Mouse (Mus musculus) adrenal gland, adult (tissue): ENCODE data around the gene Nudt21.

Experiments used
- DNase-seq, 2 experiments: peaks; one replicate each; pipeline ENCODE4 v3.0.0; 2022 to 2023; ENCODE audit warnings: low spot score in 1 of 2; ENCODE audit not compliant: inconsistent age in 2 of 2

Nudt21 gene

DNA sequence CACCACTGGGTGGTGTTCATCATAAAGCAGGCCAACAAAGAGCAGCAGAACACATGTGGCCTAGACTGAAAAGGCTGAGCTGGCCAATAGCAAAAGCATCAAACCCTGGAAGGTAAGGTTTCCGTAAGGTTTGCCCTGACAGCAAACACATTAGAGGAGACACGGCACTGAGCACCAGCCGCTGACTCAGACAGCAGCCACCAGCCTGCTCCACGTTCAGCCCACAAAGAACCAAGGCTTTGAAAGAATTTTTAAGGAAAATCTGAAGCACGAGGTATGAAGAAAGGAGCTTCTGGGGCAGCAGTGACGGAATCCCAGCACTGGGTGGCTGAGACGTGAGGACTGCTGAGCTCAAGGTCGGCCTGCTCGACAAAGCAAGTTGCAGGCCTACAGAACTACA is 32.7 kb downstream of the Nudt21 start:
- DNase-seq = peak in 1 of 2 experiments; percentile 51

DNA sequence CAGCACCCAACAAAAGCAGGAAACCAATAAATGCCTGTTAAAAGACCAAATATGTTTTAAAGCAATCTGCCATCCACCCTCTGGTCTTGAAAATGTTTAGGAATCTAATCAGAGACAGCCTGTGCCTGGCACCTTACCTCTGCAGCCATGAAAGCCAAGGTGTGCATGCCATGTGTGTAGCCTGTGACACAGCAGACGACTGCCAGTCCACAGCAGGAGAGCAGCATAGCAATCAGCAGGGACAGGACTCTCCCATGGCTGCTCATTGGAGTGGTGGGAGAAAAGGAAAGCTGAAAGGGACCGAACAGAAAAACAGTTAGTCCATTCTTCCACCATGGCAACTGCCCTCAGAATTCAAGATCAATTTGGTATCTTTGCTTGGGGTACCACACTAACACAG is 37.9 kb downstream of the Nudt21 start:
- DNase-seq = no peak

DNA sequence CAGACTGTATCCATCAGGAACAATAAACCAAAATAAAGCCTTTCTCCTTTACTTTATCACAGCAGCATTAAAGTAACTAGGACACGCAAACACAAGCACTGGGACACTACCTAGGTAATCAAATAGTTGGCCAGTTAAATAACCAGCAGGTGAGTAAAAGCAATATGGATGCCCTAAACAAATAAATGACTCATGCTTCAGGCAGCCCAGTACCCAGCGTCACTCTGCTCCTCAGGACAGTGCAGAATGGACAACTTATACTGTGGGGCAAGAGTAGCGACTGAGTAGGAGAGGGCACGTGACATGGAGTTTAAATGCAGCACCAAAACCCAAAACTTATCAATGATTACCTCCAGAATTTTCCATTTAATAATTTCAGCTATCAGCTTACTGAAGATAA is 47.1 kb downstream of the Nudt21 start:
- DNase-seq = no peak

DNA sequence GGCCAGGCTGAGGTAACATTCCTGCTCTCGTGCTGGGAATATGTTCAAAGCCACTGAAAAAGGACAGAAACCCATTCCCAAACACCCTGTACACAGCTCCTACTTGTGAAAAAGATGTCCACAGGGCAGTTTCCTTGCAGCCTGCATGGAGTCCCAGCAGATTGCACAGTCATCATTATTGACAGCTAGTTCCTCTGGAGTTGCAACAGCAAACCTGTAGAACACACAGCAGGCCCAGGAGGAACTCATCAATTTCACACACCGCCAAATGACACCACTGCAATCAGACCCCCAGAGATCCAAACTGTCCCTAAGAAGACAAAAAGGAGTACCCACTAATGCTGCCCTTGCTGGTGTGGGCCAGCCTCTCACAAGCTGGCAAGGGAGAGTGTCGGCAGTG is 52.1 kb downstream of the Nudt21 start:
- DNase-seq = no peak

DNA sequence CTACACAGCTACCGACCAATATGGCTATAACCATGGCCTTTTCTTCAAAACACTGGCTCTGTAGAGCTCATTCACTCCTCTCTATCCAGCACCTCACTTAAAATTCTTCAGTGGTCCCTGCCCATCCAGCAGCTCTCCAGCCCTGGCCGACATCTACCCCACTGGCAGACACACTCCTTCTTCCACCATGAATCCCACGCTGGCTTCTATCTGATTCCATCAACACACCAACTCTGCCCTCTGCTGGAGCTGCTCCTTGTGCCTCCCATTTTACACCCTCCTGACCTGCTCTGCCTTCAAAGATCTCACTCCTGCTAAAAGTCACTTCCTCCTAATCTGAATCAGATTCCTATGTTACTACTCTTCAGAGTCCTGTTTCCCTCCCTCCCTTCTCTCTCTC is 53.0 kb downstream of the Nudt21 start:
- no peak for DNase-seq

DNA sequence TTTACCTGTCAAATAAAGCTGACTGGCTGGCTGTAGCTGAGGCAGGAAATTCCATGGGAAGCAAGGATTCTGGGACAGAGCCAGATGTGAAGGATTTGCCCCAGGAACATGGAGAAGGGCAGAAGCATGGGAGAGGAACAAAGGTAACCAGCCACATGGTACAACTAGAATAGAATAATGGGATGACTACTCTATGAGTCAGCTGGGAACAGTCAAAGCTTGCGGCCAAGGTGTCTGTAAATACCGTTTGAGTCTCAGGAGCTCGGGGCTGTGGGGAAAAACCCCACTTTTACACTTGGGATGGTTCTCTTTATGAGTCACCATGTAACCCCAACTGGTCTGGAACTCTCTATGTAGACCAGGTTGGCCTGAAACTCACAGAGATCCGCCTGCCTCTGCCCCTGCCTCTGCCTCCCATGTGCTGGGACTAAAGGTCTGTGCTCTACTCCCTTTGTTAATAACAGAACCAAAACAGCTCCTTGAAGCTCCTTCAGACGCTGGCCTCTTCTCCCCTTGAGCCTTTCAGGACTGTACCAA is 55.1 kb downstream of the Nudt21 start:
- no peak for DNase-seq

DNA sequence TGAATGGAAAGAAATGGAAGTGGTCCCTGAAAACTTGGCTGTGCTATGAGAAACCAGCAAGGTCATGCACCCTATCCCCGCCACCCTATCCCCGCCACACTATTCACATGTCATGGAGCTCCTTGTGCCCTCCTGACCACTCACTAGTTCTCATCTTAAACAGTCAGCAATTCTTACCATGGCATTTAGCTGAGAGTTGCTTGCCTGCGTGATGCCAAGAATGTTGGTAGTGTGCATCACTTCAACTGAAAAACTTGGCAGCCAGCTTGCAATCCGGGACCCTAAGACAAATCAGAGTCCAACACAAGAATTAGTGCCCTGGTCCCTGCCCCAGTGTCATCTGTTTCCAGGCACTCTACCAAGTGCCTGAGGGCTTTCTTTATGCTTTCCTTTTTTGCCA is 56.7 kb downstream of the Nudt21 start:
- DNase-seq = no peak

DNA sequence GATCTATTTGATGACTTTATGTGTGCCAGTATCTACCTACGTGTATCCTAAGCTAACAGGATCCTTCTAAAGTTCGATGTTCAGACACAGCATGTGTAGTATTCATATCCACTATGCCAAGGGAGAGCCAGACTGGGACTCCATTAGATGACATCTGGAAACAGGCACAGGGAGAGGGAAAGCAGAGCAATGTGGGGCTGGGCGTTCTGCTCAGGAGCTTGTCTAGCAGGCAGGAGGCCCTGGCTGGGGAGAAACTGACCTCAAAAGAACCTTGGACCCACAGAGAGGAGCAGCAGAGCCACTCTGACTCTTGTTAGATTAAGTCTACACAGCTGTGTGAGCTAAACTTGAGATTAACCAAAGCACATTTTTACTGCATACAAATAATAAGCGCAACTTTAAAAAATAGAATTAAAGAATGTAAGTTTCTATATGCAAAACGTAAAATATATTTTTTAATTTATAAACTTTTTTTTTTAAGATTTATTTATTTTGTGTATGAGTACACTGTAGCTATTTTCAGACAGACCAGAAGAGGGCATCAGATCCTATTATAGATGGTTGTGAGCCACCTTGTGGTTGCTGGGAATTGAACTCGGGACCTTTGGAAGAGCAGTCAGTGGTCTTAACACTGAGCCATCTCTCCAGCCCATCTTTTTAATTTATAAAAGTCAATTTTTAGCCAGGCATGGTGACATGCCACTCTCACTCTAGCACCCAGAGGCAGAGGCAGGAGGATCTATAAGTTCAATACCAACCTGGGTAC is 60.2 kb downstream of the Nudt21 start:
- no peak for DNase-seq

DNA sequence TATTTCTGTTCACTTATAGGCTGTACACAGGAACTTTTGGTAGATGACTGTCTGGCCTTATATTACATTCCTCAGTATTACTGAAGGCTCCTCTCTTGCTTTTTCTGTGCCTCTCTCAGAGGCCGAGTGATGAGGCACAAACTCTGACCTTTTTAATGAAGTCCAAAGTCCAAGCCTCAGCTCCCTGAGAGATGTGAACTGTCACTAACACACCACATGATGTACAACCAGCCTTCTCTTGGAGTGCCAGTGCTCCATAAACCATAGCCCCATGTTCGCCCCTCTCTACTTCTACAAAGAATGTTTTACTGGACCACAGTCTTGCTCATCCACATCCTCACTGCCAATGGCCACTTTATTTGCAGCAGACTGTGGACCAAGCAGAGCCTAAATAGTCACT is 61.5 kb downstream of the Nudt21 start:
- DNase-seq = no peak

DNA sequence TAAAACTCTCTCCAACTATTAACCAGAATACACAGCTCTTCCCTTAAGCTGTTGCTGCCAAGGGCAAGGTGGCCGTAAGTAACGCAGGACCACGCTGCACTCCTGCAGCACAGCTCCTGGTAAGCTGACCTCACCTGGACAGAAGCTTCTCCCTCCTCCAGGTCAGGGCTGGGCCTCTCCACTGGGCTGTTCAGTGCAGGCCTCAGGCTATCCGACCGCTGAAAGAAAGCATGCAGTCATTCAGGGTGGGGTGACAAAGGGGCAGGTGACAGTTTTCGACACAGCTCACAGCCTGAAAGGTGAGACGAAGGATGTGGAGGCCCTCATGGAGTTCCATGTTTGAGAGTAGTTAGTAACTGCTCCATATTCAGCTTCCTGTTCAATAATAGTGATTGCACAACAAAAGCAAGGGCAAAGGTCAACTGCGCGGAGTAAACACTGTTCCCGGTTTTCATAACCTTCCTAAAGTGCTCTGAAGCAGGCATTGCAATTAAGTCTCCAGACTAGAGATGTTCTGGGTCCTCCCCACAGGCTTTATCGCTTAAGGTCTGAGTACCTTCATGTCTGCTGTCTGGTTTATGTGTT is 62.1 kb downstream of the Nudt21 start:
- no peak for DNase-seq

DNA sequence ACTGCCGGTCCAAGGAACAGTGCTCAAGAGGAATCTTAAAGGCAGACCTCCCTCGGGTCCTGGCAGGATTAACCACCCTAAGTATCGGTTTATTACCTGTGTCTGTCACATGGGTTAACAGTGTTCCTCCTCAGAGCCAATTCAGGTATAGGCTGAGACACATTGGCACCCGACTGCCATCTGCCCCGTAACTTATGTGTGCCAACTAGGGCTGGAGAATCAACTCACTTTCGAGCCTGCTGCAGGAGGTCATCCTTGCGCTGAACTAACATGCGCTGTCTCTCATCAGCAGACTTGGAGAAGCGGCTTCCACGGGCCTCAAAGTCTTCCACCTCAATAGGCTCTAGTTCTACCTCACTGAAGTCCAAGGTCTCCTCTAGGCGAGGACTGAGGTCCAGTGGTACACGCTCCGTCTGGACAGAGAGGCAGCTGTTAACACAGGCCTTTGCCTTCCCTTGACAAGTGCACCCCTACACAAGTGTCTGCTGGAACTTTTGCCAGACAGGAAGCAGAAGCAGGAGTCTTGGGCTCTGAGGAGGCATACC is 62.9 kb downstream of the Nudt21 start:
- DNase-seq = no peak

DNA sequence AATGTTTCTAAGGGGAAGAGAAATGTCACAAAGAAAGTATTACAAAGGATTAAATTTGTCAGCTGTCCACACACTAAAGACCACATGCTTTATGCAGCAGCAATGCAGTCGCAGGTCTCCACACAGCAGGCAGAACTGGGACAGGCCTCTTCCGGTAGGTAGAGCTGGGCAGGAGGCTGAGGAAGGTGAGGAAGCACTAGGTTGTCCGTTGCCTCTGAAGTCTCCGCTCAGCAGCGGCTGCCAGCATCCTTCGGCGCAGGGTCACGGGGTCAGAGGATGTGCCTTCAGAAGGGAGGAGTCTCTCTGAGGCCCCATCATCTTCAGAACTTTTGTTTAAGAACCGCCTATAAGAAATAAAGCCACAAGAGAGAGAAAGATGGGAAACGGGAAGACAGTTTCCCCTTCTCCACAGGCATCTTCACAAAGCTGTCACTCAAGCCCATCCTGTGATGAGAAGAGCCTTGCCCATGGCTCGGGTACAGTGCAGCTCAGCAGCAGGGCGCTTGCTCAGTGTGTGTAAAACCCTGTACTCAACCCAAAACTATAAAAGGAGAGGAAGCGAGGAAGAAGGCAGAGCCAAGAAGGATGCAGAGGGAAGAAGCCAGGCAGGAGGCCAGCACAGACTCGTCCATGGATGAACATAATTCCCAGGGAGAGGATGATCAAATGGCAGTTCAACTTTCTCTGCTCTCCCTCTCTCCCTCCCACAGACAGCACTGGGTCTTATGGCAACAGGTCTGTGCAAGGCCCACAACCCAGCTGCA is 63.7 kb downstream of the Nudt21 start:
- DNase-seq = no peak

DNA sequence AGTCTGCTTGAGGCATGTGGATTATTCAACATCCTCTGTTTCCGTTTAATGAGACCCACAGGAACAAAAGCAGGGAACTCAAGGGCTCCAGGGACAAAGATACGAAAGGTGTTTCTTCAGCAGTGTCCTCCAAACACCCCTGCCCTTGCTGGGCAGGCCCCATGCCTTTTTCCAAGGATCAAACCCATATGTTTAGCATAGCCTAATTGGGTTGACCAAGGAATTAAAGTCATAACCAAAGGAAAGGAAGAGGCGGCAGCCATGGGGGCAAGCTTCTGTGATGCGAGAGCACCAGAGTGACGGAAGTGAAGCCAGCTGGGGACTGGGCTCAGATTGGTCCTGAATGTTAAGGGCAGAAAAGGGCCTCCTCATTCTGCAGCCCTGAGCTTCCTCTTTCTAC is 64.6 kb downstream of the Nudt21 start:
- DNase-seq = no peak

DNA sequence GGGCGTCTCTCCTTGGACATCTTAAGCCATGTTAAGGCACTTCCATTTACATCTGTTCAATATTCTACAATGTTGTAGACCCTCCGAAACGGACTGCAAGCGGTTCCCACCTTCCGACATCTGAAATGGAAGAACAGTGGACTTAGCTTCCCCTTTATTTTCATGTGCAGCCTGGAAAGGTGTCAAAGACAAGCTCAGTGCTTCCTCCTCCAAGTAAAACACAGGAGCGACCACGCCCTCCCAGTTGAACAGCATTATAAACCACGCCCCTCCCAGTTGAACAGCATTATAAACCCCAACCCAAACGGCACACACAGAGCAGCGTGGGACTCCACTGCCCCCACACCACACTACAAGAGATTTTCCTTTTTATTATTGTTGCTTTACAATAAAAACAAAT is 65.4 kb downstream of the Nudt21 start:
- no peak for DNase-seq

DNA sequence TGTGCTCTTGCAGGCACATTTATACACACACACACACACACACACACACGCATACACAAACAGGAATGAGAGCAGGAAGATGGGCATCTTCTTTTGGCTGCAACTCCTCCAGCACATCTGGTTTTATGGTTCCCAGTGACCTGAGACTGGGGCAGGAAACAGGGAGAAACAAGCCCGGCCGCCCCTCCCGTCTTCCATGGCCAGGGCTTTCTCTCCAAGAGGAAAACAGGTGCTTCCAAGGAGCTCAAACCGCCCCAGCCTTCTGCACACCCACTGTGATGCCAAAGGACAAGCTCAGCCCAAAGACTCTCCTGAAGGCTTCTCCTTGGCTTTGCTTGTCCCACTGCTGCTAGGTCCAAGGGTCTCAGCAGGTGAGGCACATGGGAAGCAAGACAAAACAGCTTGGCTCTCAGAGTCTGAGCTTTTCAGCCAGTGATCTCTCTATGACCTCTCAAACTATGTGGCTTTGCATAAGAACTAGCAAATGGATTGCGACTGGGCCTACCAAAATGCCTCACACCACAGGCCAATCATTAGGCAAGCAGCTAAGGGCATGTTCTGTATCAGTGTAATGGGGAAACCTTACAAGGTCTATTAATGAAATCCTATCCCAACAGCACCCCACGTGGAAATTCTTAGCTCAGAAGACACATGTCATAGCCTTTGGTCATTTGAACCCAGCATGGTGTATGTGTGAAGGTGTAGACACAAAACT is 67.0 kb downstream of the Nudt21 start:
- no peak for DNase-seq

DNA sequence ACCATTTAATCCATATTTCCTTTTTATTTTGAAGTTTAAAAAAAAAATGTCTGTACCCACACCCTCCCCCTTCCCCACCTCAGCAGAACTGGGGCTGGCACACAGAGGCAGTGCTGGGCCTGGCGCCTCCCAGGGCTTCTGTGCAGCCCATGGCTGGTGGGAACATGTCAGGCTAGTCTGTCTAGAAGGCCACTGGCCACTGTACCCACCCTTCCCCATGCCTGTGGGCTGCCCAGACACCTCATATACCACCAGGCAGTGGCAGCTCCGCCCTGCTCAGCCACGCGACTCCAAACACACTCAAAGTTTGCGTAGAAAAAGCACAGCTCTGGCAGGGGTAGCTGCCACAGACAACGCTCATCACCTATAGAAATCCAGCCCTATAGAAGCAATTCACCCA is 68.5 kb downstream of the Nudt21 start:
- DNase-seq = no peak
